Mouse (Mus musculus): ENCODE data around the gene Fam178b.

Fam178b gene

GRCm38 (mm10) chr1:36524058-36524457, 158.9 kb downstream of the Fam178b start:
- DNase-seq (ENCODE audit: low spot score in 2 of 2): no peak

GRCm38 (mm10) chr1:36523332-36524013, 159.5 kb downstream of the Fam178b start:
- DNase-seq (ENCODE audit: low spot score in 2 of 2): no peak

GRCm38 (mm10) chr1:36522210-36522609, 160.8 kb downstream of the Fam178b start:
- DNase-seq (ENCODE audit: low spot score in 2 of 2): no peak

DNA sequence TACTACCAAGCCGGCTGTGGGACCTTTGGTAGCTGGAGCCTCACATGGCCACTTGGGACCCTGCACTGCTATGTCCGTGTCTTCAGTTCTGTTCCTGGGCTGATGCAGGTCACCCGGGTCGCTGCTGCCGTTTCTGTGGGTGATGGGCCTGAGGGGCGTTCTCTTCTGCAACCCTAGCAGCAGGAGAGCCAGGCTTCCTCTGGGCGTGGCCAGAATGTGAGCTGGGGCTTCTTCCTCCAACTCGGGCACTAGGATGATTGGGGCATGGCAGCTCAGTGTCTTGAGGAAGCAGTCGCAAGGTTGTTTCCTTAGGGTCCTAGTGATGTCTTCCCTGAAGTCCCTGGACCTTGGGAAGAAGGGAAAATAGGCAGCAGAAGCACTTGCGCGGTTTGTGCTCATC, 163.4 kb downstream of the Fam178b start:
- DNase-seq (ENCODE audit: low spot score in 2 of 2): no peak

DNA sequence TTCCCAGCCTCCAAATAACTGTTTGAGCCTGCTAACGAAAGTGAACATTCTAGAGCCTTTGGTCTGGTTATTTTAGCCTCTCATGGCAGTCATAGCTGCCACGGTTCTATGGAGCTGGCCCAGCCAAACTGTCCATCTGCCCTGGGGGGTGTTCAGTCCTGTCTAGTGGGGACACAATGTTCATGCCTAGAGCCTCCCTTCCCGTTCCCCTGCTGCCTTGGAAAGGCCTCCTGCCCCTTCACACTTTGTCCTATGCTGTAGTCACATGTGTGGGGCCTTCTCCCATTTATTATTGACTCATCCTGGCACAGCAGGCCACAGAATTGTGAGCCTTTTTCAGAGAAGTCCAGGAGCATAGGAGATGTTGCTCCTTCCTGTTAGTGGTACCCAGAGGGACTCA, 164.7 kb downstream of the Fam178b start:
- DNase-seq (ENCODE audit: low spot score in 2 of 2): no peak

DNA sequence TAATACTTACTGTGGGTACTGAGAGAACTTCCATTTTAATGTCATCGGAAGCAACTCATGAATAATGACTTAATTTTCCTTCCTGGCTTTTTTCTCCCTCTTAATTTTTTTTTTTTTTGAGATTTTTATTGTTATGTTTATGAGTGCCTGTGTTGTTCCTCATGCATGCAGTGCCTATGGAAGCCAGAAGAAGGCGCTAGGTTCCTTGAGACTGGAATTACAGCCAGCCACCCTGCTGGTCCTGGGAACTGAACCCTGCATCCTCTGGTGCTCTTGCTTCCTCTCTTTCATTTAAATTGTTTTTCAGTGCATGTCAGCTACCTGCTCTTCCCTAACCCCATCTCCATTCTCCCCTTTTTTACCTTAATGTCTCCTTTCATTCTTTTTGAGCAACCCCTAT, 169.3 kb downstream of the Fam178b start:
- DNase-seq (ENCODE audit: low spot score in 2 of 2): no peak

DNA sequence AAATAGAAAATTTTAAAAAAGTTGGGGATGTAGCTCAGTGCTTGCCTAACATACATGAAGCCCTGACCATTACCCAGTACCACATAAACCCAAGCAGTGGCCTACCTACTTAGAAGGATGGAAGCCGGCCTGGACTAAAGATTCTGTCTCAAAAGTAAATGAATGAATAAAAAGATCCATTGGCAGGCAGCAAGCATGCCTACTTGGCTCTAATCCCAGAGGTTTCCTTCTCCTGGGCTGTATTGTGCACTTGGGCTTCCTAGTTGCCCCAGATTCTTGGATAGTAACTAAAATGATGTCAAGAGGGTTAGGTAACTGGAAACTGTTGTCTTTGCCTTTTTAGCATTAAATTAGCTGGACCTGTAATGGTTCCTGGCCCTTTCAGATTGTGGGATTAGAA, 169.7 kb downstream of the Fam178b start:
- DNase-seq (ENCODE audit: low spot score in 2 of 2): no peak

GRCm38 (mm10) chr1:36512966-36513280, 170.1 kb downstream of the Fam178b start:
- no peak for DNase-seq (ENCODE audit: low spot score in 2 of 2)
